Mouse (Mus musculus) spleen, adult 18-20 months (tissue): Measurements from ENCODE around the gene Nfib.

Source experiments
- DNase-seq, 2 experiments: peaks; one replicate each; pipeline ENCODE4 v3.0.0; 2022; ENCODE audit warnings: mixed read lengths in 2 of 2

Nfib gene

DNA sequence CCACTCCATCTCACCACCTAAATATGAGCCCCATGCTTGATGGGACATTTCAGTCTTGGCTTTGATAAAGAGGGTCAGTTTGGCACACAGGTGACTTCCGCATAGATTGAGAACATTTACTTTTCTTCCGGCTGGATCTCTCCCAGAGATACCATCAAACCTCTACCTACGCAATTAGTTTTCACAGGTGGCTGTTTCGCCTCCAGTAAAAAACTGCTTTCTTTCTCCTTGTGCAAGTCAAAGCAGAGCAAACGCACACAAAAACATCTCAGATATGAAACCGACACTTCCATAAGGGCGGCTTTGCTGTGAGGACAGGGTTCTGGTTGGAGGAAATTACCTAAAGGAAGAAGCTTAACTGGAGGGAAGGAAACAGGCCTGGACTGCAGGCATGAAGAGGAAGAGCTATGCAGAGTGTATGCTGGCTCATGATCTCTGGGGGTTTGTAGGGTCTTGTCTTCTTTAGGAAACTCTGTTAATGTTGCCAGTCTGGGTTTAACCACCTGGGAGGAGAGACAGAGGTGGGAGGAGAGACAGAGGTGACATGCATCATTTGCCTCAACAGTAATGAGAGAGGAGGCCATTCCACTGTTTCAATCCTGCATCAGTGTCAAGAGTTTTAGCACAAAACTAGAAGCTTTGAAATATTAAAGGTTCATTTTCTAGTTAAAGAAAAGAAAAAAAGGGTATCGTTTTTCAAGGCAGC is 249.8 kb downstream of the Nfib start:
- no peak for DNase-seq

DNA sequence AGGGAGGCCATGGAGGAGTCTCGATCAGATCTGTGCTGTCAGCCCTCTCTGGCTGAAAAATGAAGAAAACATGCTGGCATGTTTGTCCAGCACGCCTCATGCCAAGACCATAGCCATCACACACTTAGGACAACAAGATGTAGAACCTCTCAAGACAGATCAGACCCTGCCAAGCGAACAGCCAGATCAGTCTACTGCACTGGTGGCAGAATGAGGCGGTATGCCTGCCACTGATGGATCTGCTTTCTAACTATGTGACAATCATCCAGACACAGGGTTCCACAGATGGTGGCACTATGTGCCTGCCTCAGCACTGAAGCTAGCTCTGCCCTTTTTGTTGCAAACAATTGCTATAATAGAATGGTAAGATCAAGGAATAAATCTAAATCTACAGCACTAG is 250.6 kb downstream of the Nfib start:
- no peak for DNase-seq

DNA sequence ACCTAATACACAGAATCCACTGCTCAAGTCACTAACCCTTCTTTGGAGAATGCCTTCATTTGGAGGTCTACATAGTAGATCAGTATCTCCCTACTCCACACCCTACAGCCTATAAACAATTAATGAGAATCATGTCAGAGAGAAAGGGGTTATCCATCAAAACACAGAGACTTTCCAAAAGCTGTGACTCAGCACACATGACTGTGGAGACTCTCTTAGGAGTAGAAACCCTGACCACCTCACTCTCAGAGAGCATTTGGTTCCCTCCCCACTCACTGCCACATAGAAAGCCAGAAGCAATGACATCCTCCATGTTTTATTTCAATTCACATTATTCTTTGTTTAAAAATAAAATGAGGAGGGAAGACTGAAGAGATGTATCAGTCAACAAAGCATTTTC is 252.2 kb downstream of the Nfib start:
- DNase-seq, result no peak

DNA sequence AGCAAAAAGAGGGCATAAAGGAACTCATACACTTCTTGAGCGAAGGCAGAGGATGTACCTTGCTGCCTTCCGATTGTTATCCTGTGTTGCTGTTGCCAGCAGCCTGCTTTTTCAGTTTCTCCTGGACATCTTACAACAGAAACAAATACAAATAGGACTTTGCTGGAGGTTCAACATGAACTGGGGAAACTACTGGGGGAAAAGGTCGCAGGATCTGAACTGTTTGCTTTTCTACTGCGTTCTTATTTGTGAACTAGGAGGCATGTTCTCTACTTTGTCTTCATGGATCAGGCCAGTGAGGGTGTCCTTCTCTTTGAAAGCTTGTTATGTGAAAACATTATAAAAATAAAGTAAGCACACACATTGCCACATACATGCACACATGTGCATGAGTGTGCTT is 252.6 kb downstream of the Nfib start:
- no peak for DNase-seq

DNA sequence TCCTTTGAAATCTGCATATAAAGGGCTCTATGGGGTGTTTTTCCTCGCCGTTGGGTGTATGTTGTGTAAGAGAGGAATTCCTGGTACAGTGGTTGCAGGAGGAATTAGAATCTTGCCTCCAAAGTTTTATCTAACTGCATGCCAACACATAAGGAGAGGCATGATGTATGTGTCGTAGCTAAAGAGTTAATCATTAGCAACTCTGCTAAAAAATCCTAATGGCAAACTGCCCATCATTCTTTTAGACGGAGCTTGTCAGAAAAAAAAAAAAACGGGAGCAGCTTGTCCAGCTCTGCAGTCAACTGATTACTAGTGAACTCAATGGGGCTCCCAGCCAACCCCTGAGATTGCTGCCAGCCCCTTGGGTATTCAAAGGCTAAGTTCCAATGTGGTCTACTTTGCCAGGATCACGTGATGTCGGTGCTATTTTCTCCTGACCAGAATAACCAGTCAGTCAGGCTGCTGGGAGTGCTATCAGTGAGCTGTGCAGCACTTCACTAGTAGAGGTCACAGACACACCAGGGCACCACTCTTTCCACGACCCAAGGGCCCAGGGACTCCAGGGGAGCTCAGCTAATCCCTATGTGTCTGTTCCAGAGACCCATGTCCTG is 258.4 kb downstream of the Nfib start:
- no peak for DNase-seq

DNA sequence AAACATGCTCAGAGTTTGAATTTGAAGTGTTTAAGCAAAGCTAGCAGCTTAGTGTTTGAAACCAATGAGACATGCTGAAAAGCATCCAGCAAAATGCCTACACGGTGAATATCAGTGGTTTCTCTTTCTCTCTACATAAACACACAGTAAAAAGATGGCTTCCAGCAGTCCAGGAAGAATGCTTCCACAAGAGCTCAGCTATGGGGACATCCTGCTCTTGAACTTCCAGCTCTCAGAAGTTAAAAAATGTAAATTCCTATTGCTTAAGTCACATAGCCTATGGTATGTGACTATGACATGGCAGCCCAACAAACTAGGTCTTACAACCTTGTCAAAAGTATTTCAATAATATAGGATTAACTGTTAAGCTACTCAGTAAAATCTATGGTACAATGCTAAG is 261.5 kb downstream of the Nfib start:
- DNase-seq, result no peak

DNA sequence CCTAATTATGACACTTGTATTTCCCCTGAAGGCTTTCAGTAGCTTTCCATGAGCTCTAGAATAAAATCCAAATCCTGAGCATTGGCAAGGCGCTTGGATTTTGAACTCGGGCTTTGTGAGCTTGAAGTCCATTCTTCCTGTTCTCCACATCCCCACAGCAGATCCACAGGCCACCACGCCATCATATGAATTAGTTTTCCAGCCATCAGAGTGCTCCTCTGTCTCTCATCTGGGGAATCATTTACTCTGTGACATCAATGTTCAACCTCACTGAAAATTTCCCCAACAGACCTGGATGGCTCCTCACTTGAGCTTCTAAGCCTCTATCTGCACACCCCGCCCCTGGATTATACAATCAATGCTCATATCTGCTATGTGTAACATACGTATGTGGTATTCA is 262.1 kb downstream of the Nfib start:
- no peak for DNase-seq

DNA sequence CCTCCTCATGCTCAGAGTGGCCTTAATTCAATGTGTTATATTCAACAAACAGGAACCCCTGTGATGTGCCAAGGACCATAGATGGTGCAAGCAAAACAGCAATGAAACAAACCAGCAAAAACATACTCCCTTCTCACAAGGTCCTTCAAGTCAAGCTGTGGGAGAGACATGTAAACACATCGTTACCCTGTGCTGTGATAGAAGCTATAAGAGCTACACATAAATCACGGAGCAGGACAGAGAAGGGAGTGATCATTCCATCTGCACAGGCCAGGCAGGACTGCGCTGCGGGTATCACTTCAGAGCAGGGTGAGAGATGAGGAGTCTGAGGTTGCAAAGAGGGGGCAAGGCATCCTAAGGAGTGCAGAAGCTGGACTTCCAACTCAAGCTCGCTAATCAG is 262.5 kb downstream of the Nfib start:
- no peak for DNase-seq

DNA sequence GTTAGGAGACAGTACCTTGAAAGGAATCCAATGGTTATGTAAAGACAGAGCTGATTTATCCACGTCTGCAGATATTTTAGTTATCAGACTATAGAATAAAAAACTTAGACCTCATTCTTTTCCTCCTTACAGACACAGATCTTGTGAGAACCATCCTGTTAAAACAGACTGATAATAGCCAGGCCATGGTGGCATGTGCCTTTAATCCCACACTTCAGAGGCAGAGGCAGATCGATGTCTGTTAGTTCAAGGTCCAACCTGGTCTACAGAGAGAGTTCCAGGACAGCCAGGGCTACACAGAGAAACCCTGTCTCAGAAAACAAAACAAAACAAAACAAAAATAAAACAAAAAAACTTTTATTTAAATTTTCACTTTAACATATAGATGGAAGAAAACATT is 264.9 kb downstream of the Nfib start:
- no peak for DNase-seq

DNA sequence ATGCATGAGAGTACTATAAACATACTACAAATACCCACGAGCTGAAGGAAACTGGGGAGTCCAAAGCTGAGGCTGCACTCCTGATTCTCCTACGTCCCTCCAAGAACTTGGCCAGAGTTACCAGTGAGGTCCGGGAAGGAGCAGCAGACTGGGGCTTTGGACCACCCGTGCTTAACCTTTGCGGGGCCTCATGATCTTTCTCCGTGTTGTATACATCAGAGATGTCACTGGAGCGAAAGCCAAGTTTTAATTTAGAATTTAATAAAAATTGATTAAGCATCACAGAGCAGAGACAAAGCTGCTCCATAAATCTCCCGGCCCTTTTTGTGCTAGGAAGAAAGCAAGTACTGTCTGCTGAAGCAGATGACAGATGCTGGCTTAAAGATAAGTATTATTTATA is 265.7 kb downstream of the Nfib start:
- DNase-seq, result no peak

DNA sequence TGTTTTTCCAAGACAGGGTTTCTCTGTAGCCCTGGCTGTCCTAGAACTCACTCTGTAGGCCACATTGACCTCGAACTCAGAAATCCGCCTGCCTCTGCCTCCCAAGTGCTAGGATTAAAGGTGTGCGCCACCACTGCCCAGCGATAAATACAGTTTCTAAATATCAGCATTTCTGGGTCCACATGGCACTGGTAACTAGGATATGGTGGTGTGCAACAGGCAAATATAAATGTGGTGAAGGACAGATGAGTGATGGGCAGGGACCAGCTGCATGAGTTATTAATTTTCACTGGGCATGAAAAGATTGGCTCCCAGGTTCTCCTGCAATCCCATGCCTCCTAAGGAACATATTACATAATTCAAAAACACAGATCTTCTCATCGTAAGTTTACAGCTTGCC is 266.9 kb downstream of the Nfib start:
- DNase-seq, result no peak

DNA sequence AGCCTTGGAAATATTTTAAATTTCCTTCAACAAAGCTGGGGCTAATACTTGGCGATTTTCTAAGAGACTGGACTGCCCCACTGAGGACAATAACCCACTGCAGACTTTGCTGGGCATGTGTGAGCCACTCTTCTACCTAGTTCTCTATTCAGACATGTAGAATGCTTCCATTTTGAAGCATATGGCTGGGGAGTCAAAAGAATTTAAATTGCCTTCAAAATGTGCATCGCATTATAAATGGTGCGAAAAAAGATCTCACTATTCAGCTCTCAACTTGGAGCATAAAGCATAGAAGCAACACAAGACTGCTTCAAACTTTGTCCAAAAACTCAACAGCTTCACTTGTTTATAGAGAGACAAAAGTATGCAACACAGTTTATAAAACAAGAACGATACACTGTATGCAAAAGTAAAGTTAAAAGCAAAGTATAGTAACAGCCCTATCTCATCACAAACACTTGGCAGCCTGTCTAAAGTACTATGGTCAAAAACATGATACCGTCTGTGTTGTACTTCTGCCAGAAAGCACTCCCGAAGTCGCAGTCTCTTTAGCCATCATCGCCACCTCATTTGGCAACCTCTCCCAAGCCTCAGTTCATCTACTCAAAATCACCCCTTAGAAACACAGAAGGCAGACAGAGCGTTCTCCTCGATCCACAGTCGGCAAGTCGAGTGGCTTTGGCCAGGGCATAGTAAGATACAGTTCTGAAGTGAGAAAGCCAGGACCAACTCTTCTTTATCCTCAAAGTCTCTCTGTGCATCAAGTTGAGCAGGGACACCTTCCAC is 267.8 kb downstream of the Nfib start:
- no peak for DNase-seq

DNA sequence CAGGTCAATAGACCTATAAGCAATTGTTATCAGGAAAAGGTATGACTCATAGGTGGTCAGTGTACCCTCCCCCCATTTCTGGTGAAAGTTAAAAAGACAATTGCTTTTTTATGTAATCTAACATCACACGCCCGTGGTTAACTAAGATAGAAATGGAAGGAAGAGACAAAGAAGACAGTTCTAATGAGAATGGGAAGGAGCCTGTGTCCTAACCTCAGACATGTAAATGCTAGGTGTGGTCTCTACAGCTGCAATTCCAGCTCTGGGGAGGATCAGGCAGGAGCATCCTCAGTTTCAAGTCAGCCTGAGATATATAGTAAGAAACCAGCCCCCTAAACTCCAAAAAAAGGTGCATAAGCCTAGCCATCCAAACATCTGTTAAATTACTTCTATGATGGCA is 268.9 kb downstream of the Nfib start:
- DNase-seq, result no peak

DNA sequence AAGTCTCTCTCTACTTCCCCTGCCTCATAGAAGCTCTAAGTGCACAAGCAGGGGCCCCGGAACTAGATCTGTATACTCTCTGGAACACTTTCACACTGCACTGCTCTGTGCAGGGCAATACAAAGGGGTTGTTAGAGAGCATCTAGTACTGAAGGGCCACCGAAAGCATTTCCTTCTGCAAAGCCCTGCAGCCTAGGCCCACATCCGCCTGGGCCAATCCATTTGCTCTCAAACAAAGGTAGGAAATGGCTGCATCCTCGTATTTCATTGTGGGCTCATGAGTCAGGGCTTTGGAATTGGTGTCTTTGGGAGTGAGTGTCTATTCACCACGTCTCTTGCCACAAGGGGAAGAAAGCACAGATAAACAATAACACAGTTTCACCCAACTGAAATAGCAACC is 269.8 kb downstream of the Nfib start:
- DNase-seq, result no peak

DNA sequence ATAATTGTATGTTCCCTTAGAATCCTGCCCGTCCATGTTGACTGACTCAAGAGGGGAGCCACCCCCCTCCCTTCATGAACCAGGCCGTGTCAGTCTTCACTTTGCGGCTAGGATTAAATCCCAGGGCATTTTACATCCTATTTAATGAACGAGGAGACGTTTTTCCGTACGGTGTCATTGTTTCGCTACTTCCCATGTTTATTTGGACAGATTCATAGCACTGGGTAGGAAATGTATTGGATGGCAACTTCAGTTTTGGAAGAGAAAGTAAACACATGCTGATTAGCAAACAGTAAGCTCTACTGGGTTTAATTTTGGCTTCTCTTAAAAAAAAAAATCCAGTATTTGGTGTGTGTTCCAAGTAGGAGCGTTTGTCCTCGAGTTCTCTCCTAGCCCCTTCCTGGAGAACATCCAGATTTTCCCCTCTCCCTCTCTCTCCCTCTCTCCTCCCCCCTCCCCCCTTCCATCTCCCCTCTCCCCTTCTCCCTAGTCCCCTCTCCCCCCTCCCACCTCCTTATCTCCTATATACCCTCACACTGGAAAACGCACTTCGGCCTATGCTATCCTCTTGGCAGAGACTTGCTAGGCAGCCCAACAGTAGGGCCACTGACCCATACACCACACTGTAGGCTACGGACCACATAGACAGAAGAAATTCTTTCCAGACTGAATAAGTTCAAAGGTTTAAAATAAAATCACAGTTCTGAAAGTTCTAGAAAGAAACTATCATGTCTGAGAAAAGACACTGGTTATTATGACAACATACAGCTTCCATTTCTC is 271.4 kb downstream of the Nfib start:
- no peak for DNase-seq

DNA sequence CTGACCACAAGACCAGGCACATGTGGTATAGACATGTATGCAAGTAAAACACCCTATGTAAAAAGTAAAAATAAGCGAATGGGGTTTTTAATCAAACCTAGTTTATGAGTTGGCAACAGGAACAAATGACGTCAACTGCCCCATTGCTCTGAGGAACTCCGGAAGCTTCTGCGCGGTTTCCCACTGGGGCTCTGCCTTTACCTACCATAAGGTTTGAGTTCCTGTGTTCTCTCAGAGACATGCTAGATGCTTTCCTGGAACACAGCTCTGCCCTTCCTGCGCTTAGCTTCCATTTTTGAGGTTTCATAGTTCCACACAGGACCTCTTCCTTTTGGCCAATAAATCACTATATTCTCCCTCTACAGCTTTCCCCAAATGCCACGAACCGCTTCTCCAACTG is 273.7 kb downstream of the Nfib start:
- DNase-seq, result no peak

DNA sequence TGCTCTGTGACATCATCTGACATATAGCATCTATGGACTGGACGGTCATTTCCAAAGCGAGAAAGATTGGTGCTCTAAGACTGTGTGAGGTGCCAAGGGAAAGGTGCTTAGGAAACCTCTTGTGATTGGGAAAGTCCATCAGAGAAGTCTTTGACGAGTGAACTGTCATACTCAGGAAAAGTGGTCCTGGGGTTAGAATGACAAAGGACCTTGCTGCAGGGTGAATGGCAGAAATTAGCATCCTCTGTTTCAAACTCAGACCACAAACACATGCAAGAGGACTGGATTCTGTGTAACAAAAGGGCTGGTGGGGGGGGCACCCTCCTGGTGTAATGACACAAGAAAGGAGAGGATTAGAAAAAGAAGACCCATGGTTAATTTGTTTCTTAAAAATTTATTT is 274.7 kb downstream of the Nfib start:
- no peak for DNase-seq

DNA sequence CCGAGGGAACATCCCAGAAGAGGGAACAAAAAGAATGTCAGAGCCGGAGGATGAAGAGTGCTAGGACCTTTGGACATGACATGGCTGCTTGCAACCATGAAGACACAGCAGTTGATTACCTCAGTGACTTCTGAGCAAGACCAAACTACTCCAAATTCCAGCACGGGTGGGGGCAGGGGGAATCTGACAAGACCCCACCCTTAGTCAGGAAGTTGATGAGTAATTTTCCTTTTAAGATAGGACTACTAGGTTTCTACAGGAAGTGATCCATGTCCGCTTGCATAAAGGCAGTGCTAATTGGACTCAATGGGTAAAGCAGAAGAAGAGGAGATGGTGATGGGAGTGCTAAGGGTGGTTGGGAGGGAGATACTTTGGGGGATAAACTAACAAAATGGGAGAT is 279.3 kb downstream of the Nfib start:
- DNase-seq, result no peak

DNA sequence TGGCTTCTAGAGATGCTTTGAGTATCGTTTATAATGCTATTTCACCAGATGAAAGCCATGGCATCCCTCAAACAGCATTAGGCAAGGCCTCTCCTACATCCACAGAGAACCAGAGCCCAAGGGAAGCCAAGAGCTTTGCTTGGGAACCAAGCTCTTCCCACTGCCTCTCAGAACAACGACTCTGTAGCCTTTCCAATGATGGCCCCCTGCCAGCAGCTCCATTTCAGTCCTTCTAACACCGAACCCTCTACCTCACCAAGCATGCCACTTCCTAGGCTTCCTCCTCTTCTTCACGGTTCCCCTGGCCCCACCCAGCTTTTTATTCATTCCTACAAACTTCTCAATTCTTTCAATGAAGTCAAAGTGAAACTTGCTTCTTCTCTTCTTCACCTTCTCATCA is 287.3 kb downstream of the Nfib start:
- DNase-seq, result no peak

DNA sequence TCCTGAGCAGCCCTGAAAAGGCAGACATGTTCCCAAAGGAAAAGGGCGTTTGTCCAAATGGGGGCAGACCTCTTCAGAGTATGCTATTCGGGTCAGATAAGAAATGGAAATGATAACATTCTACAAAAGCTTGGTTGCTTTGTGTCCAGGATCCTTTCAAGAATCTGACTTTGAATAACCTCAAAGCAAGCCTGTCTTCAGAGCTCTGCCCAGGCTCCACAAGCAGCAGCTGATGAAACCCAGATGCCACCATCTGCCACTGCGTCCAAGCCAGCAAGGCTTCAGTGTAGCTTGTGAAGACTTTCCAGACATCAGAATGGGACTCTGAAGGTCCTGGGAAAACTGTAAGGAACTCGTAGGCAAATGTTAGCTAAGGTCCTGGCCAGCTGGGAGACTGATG is 289.7 kb downstream of the Nfib start:
- no peak for DNase-seq

DNA sequence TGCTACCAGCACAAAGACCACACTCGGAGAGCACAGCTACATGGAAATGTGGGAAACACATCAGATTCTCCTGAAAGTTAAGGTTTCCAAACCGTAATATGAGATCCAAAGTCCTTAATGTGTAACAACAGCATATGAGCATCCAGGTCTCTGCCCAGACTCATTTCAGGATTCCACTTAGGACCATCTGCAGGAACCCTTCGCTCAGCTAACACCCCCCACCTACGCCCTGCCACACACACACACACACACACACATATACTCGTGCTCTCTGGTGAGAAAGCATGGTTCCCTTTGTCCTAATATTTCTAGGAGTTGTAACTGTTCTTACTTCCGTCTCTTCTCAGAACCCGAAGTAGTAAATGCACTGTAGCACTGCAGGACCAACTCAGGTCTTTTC is 292.9 kb downstream of the Nfib start:
- DNase-seq, result no peak

DNA sequence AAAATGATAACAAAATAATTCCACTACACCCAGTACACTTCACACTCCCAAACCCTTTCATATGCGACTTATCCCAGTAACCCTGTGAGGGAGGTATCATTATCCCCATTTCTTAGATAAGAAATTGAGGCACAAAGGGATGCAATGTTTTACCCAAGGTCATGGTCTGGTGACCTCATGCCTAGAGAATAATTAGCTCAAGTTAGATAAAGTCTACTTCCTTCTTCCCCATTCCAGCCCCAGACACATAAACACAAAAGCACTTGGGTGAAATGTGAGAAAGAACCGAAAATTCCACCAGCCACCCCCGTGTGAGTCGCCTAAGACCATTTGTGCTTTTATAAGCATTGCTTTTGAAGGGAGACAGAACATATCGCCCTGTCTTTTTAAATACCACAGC is 293.6 kb downstream of the Nfib start:
- DNase-seq, result no peak
